Mouse (Mus musculus): ENCODE results near the gene Asic2.

- TF ChIP-seq CTCF (IDR thresholded peaks at IDR 0.05; ENCODE audit: low read depth) (no peak), EP300 (optimal IDR thresholded peaks at IDR 0.05) (no peak)
These were observed 888.0 kb downstream of the Asic2 start for GRCm38 (mm10) chr11:81080076-81080805.

Data from stomach, postnatal 0 days (tissue).